Mouse (Mus musculus): ENCODE results near the gene Hspa8. TPM values are rescaled to one million over a fixed set of nuclear protein-coding genes. Genes with fewer than 3 reads are reported as not detected.
"Not testable (repeated sequence)": the region's sequence is repeated elsewhere in the genome, so short reads cannot be mapped to it uniquely, and the experiment has no call there.

Gene Hspa8
- total RNA-seq, 2 experiments from 2014 or later: 3,454 to 7,940 TPM

DNA sequence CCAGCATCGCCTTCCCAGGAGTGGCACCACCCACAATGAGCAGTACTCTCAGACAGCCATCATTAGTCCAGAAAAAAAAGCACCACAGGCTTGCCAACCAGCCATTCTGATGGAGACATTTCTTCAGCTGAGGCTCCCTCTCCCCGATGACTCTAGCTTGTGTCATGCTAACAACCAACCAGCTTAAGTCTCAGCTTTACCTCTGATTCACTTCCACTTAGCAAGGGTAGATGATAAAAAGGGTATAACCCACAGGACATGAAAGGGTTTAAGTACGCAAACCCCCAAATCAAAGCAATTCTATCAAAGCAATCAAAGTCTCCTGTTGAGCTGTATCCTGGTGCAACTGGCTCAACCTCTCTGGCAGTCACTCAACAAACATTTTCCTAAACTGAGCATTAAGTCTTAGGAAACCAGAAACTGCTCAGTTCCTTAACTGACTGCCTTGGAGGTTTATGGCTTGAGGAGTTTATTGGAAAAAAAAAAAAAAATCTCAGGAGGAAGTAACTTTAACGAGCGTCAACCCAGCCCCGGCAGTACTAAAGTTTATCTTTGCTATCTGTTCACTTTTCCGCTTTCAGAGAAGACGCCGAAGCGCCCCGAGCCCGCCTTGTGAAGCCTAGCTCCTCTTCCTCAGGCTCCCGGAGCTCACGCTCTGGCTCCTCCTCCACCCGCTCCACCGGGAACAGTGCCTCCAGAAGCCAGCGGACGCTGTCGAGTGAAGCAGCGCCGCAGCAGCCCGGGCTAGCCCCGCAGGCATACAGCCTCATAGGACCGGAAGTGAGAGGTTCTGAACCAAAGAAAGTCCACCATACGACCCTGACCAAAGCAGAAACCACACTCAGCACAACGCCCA, 18.8 kb upstream of the Hspa8 start:
- peak; percentile 59; the same call in 1 of the 2 replicates for ATAC-seq (replicated peaks; ENCODE audit: low FRiP score, low TSS enrichment, poor library complexity, severe bottlenecking)

DNA sequence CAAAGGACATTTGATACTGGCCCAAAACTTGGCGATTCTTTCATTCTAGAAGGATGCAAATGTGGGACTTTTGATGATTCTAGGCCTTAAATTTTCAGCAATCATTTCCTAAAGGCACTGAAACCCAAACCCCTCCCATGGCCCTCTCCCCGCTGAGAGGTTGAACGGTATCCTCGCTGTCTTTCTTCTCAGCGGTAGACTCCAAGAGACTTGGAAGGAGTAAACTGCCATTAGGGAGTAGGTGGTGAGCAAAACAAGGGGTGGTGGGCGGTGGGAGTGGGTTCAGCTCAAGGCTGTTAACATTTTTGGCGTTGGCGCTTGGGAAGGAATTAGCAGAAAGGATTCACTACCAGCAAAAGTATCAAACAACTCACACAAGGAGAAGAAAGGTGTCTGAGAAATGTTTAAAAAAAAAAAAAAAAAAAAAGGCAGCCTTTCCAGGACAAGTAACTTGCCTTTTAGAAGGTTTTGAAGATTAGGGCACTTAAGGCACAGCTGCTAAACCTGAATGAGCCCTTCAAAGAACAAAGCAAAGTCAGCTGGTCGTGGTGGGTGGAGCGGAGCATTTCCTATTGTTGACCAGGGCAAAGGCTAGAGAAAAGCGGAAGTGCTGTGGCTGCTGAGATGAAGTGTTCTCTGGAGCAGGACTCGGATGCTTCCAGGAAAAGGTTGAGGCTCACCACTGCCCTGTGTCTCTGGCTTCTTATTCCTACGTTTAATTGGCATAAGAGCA, 17.0 kb upstream of the Hspa8 start:
- ATAC-seq (replicated peaks; ENCODE audit: low FRiP score, low TSS enrichment, poor library complexity, severe bottlenecking): no peak

- no peak for ATAC-seq (replicated peaks; ENCODE audit: low FRiP score, low TSS enrichment, poor library complexity, severe bottlenecking)
These were observed 16.3 kb upstream of the Hspa8 start for GRCm38 (mm10) chr9:40784374-40784967.

GRCm38 (mm10) chr9:40785452-40785851, 15.3 kb upstream of the Hspa8 start:
- no peak for ATAC-seq (replicated peaks; ENCODE audit: low FRiP score, low TSS enrichment, poor library complexity, severe bottlenecking)

- ATAC-seq (replicated peaks; ENCODE audit: low FRiP score, low TSS enrichment, poor library complexity, severe bottlenecking): not testable (repeated sequence)
These were observed 14.0 kb upstream of the Hspa8 start for GRCm38 (mm10) chr9:40786820-40787219.

DNA sequence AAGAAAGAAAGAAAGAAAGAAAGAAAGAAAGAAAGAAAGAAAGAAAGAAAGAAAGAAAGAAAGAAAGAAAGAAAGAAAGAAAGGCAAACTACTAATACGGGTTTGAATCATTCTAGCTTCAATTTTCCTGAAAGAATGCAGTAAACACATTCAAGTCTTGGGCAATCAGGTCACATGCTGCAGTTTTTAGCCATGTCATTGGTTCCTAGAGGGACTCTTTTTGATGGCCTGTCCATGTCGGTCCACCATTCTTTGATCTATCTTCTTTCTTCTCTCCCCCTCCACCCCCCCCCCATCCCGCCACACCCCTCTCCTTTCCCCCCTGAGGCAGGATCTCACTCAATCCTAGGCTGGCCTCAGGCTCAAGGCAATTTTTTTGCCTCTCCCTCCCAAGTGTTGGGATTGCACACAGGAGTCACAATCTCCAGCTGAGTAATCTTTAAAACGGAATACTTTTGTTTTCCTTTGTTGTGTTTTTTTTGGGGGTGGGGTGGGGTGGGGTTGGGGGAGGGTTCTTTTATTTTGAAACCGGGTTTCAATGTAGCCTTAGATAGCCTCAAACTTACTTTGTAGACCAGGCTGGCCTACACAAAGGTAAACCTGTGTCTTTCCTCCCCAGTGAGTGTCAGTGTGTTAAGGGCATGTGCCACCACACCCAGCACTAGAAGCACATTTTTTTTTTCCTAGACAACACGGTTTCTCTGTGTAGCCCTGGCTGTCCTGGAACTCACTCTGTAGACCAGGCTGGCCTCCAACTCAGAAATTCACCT, 8.7 kb upstream of the Hspa8 start:
- ATAC-seq (replicated peaks; ENCODE audit: low FRiP score, low TSS enrichment, poor library complexity, severe bottlenecking): no peak

- no peak for ATAC-seq (replicated peaks; ENCODE audit: low FRiP score, low TSS enrichment, poor library complexity, severe bottlenecking)
These were observed 7.2 kb upstream of the Hspa8 start for GRCm38 (mm10) chr9:40793581-40793980.

GRCm38 (mm10) chr9:40794251-40794650, 6.5 kb upstream of the Hspa8 start:
- no peak for ATAC-seq (replicated peaks; ENCODE audit: low FRiP score, low TSS enrichment, poor library complexity, severe bottlenecking)

GRCm38 (mm10) chr9:40794926-40795325, 5.9 kb upstream of the Hspa8 start:
- ATAC-seq (replicated peaks; ENCODE audit: low FRiP score, low TSS enrichment, poor library complexity, severe bottlenecking): no peak

DNA sequence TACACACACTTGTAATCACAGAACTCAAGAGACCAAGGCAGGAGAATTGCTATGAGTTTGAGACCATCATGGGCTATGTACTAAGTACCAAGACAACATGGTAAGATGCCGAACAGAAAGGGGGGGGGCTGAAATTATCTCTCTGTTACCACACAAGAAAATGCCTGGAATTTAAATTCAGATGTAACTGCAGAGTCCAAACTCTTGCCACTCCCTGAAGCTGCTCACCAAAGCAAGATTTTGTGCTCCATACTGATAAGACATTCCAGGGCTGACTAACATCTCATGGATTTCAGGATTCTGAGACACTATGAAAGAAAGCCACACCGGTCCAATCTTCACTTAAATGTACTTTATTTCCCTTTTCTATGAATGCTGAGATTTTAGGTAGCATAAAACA, 5.2 kb upstream of the Hspa8 start:
- no peak for ATAC-seq (replicated peaks; ENCODE audit: low FRiP score, low TSS enrichment, poor library complexity, severe bottlenecking)

DNA sequence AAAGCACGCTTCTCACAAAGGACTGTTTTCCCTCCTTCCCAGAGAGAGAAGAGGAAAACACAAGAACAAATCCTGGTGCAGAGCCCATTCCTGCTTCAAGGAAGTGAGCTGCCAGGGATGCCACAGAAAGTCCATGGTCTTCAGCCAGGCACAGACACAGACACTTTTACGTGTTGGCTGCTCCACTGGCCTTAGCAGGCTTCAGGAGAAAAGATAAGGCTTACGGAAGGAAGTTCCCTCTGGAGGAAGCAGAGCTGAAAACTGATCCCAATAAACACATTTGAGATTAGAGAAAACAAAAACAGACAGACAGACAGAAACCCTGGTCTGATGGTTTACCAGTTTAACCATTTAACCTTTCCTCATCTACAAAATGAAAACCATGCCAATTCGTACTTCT, 4.7 kb upstream of the Hspa8 start:
- no peak for ATAC-seq (replicated peaks; ENCODE audit: low FRiP score, low TSS enrichment, poor library complexity, severe bottlenecking)

GRCm38 (mm10) chr9:40798247-40798960, 2.4 kb upstream of the Hspa8 start:
- ATAC-seq (replicated peaks; ENCODE audit: low FRiP score, low TSS enrichment, poor library complexity, severe bottlenecking): peak; percentile 7; the same call in 1 of the 2 replicates

DNA sequence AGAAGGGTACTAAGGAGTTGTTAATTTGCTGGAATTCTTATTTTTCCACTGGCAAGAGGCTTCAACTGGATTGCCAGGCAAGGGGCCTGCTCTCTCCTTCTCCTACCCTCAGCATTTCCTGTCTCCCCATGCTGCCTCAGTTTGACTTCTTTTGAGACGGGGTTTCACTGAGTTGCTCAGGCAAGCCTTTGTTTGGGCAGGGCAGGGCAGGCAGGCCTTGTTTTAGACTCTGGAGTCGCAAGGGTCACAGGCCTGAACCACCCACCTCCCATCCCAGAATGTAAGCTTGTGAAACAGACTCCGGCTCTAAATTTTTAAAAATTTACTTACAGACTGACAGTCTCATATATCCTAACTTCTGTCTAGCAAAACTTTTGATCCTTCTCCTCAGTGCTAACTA, 1.7 kb upstream of the Hspa8 start:
- no peak for ATAC-seq (replicated peaks; ENCODE audit: low FRiP score, low TSS enrichment, poor library complexity, severe bottlenecking)

DNA sequence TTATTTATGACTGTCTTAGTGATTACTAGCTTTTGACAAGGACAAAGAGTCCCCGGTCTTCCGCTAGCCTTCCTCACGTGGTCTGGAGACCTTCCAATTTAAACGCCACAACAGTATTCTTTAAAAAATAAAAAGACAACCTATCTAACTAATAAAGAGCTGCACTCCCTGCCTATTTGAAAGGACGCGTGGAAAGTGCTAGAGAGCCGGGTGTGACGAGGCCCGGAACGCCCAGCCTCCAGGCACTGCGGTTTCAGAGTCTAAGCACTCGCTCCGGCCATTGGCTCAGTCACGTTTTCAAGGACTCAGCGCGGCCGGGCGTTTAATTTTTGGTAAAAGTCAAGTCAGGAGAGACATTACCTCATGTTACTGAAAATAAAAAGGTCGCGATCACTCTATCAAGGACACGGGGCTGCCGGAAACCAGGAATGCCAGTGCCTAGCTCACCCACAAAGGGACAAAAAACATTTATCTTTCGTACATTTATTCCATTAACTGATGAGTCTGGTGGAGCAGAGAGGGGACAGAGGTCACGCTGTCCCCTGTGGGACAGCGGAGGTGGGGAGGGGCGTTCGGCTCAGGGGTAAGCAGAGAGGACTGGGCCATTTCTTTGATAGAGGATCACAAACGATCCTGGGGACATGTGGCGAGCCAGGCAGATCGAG, 815 bp upstream of the Hspa8 start:
- ATAC-seq (replicated peaks; ENCODE audit: low FRiP score, low TSS enrichment, poor library complexity, severe bottlenecking): peak; percentile 55

- peak; percentile 14 for ATAC-seq (replicated peaks; ENCODE audit: low FRiP score, low TSS enrichment, poor library complexity, severe bottlenecking)
These were observed 1.1 kb downstream of the Hspa8 start for GRCm38 (mm10) chr9:40801614-40802532.

DNA sequence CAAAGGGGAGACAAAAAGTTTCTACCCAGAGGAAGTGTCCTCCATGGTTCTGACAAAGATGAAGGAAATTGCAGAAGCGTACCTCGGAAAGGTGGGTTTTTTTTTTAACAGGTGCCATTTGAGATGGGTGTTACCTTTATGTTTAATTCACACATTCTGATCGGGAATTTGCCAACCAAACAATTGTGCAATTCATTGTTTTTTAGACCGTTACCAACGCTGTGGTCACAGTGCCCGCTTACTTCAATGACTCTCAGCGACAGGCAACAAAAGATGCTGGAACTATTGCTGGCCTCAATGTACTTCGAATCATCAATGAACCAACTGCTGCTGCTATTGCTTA, 1.7 kb downstream of the Hspa8 start:
- not testable (repeated sequence) for ATAC-seq (replicated peaks; ENCODE audit: low FRiP score, low TSS enrichment, poor library complexity, severe bottlenecking)

DNA sequence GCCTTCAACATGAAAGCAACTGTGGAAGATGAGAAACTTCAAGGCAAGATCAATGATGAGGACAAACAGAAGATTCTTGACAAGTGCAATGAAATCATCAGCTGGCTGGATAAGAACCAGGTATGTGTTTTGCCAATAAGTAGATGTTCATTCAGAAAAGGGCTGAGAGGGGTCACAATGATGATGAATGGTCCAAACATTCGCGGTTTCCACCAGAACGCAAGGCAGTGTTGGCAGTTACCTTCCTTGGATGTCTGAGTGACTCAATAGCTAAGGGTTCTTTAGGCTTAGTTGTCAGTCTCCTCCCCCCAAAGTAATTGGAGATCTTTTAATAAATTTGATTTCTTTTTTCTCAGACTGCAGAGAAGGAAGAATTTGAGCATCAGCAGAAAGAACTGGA, 3.8 kb downstream of the Hspa8 start:
- ATAC-seq (replicated peaks; ENCODE audit: low FRiP score, low TSS enrichment, poor library complexity, severe bottlenecking): not testable (repeated sequence)

DNA sequence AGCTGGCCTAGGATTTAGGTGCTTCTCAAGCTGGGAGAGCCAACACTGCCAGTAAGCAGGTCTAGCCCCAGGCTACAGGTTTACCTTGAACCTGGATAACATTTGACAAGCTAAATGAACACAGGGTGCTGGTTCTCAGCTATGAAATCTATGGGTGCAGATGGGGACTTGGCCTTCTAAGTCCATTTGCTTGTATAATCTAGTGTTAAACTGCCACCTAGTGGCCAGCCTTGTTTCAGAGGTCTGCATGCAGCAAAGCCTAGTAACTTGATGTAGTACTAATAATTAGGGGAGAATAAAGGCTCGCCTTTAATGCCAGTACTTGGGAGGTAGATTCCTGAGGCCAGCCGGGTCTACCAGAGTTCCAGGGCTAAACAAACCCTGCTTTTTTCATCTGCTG, 4.5 kb downstream of the Hspa8 start:
- ATAC-seq (replicated peaks; ENCODE audit: low FRiP score, low TSS enrichment, poor library complexity, severe bottlenecking): no peak

Data from megakaryocyte-erythroid progenitor cell, adult 5-6 weeks (primary cell).